Mouse (Mus musculus): ENCODE measurements around the gene Gm20521. TPM values are rescaled to one million over a fixed set of nuclear protein-coding genes. Genes with fewer than 3 reads are reported as not detected.
A peak's percentile ranks its signal among the peaks of the same experiment; 100 is the strongest.

Gm20521 gene
- total RNA-seq, 2 experiments from 2014 or later, result 1.0 to 9.4 TPM

DNA sequence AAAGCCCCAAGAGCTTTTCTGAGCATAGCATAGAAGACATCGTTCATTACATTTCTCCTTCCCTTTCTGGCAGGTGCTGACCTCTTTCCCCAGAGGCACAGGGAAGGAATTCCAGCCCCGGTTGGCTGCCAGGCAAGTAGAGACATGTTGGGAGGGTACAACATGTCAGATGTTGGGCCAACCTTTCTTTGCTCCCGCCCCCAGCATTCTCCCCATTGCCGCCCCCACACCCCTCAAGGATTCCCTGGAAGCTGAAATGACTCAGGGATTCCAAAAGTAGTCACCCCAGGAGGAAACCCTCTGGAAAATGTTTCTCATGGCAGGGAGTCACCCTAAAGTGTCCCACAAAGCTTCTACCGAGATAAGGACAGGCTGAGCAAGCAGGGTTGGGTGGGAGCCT, 46.6 kb downstream of the Gm20521 start:
- Histone ChIP-seq H3K27ac (no peak overlapping the region), H3K4me3 (no peak overlapping the region)
- no peak for DNase-seq (ENCODE audit: low spot score in 2 of 2)
- no peak for TF ChIP-seq CTCF (conservative IDR thresholded peaks at IDR 0.05)

DNA sequence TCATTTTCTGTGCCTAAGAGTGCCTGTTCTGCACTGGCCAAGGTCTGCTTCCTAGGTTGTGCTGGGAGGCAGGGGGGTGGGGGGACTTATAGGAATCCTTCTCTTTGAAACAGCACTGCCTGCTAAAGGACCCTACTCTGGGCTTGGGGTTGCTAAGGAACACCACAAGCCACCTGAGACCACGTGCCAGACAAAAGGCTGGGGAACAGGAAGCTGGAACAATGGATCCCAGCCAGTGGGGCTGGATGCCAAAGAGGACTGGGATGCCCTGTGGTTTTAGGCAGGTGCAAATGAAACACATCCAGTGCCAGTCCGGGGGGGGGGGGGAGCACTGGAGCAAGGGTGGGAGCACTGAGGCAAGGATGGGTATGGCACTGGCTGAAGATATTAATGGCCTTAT, 47.2 kb downstream of the Gm20521 start:
- H3K27ac ChIP-seq, result no peak overlapping the region
- no peak for DNase-seq (ENCODE audit: low spot score in 2 of 2)
- TF ChIP-seq CTCF (conservative IDR thresholded peaks at IDR 0.05), result no peak
- H3K4me3 ChIP-seq, result no peak overlapping the region

DNA sequence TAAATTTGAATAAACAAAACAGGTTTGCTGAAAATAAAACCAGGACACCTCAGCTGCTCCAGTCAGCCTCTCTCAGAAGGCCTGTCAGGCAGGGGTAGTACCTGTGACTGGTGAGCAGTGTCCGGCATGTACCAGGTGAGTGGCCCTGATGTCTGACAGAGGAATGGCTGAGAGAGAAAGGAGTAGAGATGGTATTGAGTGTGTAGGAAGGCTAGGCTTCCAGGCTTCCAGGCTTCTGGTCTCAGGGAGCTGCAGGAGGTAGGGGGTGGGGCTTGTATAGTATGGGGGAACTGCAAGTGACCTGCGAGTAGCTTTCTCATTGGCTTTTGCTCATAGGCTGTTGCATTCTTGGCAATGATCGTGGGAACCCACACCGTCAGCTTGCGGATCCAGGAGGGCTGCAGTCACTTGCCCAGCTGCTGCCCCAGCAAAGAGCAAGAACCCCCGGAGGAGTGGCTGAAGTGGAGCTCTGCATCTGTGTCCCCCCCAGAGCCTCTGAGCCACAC, 49.5 kb downstream of the Gm20521 start, which contains the start of gene Il25:
Gene Il25 (plus strand): TSS at position 51 of the 506 bp plus-strand sequence.
- Histone ChIP-seq H3K4me3 (no peak within 1 kb of the TSS), H3K27ac (no peak within 1 kb of the TSS)
- DNase-seq (ENCODE audit: low spot score in 2 of 2), result no peak
- no peak for TF ChIP-seq CTCF (conservative IDR thresholded peaks at IDR 0.05)

DNA sequence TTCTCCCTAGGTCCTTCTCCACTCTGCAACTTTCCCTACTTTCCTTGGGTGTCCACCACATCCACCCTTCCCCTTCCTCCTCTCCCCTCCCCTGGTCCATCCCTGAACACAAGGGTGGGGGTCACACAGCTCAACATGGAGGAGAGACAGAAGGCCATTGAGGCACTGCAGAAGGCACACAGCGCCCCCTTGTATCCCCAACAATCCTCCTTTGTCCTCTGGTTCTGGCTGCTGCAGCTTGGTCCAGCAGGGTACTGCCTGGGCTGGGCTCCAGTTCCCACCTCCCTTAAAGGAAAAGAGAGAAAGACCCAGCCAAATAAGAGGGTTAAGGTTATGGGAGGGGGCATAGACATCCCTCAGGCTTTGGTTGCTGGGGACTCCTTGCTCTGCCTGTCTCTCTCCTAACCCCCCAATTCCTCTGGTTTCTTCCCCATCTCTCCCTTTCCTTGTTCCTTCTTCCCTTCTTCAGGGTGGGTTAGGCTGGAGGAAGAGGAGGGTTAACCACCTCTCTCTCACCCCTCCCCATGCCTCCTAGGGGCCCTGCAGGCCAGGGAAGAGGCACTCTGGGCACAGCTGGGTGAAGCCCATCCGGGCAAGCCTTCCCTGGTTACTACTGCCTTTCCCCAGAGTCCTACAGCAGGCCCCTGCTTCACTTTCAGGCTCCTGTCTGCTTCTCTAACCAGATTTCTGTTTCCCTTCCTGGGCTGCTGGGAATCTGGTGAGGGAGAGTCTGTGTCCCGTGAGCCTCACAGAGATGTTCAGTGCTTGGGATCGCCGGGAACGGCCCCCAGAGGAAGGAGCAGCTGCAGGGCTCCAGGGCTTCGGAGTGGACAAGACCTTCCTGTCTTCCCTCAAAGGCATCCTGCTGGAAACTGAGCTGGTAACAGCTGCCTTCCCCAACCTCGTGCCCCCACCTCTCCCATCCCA, 52.9 kb downstream of the Gm20521 start, which contains the start of gene Cmtm5:
Gene Cmtm5 (plus strand): TSS at position 358 of the 927 bp plus-strand sequence.
- DNase-seq (ENCODE audit: low spot score in 2 of 2), result peak; percentile 64 to 88
- TF ChIP-seq CTCF (conservative IDR thresholded peaks at IDR 0.05), result peak; percentile 64
- peak within 1 kb of the TSS; percentile 53 for H3K4me3 ChIP-seq
- peak within 1 kb of the TSS; percentile 95 for H3K27ac ChIP-seq

DNA sequence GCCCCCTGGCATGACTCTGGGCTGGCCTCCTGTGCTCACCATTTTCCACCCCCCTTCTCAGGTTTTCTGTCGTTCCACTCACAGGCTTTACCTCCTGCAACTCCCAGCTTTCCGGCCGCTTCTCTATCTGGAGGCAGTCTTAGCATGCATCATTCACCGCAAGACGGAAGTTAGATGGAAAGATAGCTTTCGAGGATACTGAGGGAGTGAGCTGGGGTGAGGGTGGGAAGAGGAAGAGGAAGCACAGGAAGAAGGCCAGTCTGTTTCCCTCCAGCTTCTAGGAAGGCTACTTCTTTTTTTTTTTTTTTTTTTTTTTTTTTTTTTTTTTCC, 53.6 kb downstream of the Gm20521 start:
- peak overlapping the region; percentile 53 for H3K4me3 ChIP-seq
- no peak for TF ChIP-seq CTCF (conservative IDR thresholded peaks at IDR 0.05)
- DNase-seq (ENCODE audit: low spot score in 2 of 2), result no peak
- H3K27ac ChIP-seq, result peak overlapping the region; percentile 95

DNA sequence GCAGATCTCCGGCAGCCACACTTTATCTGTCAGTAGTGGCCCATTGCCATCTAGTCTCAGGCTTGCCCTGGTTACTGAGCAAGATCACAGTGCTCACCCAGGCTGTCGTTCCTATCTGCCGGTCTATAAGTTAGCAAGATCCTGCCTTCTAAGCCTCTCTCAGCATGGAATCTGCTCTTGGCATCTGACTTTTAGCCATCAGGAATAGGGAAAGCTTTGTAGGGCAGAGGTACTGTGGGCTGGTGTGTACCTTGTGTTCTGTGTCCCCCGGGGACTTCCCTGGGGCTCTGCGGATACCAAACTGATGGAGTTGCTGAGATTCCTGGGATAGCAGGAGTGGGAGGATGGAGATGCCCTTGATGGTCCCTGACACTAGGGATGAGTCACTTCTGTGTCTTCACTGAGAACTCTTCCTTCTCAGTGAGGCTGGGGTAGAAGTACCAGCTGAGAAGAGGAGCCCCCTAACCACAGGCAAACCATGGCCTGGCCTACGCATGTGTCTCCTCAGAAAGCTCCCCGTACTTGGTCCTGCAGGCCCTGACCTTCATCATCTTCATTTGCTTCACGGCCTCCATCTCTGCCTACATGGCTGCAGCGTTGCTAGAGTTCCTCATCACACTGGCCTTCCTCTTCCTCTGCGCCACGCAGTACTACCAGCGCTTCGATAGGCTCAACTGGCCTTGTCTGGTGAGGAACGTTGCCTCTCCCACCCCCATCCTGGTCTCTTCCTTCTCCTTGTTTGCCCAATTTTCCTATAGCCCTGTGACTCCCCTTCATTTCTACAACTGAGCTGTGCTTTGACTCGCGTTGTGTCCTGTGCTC, 54.3 kb downstream of the Gm20521 start:
- peak overlapping the region; percentile 51 for H3K4me3 ChIP-seq
- no peak for TF ChIP-seq CTCF (conservative IDR thresholded peaks at IDR 0.05)
- H3K27ac ChIP-seq, result peak overlapping the region; percentile 80
- DNase-seq (ENCODE audit: low spot score in 2 of 2), result no peak

DNA sequence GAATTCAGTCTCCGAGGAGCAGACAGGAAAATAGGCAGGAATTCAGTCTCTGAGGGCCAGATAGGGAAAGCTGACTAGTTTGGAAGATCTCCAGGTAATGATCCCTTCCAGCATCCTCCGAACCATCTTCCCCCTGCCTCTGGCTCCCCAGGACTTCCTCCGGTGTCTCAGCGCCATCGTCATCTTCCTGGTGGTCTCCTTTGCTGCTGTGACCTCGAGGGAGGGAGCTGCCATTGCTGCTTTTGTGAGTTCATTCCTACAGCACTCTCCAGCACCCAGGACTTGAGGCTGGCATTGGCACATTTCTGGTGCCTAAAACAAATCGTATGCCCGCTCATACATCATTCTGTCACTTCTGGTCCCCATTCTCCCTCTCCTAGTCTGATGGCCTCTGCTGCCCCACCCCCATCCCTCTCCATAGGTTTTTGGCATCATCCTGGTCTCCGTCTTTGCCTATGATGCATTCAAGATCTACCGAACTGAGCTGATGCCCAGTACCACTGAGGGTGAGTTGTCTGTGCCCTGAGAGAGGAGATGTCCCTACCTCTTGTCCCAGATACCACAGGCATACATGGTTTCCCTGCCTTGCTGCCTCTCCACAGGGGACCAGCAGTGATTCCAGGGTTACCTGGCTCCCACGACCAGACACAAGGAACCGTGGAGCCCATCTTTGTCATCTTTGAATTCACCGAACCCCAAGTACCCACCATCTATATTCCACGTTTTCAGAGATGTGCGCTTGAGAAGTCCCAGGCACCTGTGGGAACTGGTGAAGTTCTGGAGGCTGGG, 55.4 kb downstream of the Gm20521 start:
- H3K27ac ChIP-seq, result peak overlapping the region; percentile 80; the same call in 1 of the 2 replicates
- no peak overlapping the region; the same call in 1 of the 2 replicates for H3K4me3 ChIP-seq
- no peak for DNase-seq (ENCODE audit: low spot score in 2 of 2)
- no peak for TF ChIP-seq CTCF (conservative IDR thresholded peaks at IDR 0.05)

DNA sequence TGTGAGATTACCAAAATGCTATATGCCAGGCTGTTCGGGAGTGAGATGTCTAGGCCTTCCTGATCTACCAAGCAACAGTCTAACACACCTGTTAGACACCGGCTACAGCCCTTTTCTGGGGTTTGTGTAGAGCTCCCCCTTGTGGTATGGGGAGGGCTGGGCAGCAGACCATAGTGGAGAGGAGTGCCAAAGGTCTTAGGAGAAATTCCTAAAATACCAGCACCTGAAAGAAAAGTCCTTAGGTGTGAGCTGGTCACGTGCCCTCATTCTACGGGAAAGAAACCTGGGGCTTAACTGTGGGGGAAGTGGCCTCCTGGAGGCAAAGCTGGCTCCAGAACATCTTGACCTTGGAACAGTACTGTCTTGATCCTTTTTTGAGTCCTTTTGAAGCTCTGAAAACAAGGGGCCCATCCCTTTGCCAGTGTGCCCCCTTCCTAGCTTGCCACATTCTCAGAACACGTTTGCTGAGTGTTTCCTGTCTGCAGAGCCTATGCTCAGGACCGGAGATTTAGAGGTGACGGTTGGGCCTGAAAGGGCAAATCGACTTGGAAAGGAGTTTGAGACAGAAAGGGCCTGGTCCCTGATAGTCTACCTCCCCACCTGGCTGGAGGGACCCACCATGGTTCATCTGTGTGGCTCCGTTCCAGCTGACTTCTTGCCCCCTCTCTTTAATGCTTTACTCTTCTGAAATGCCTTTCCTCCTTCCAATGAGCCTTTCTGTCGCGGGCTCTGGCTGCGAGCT, 56.4 kb downstream of the Gm20521 start:
- peak; percentile 54 to 77 for DNase-seq (ENCODE audit: low spot score in 2 of 2)
- TF ChIP-seq CTCF (conservative IDR thresholded peaks at IDR 0.05), result peak; percentile 94
- H3K4me3 ChIP-seq, result no peak overlapping the region
- H3K27ac ChIP-seq, result no peak overlapping the region

DNA sequence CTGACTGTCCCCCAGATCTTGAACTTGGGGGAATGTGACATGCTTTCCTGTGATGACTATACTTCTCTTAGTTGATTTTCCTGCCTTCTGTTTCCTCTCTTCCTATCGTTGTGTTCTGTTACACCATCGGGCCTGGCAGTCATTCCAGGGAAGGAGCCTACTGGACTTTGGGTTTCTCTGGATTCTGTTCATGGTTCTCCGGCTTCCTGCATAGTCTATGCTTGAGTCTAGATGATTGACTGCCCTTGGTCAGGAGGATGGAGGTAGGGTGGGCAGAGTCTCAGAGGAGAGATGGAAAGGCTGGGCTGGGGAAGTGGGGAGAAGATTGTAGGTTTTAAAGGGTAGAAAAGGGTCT, 56.9 kb downstream of the Gm20521 start:
- H3K4me3 ChIP-seq, result no peak overlapping the region

DNA sequence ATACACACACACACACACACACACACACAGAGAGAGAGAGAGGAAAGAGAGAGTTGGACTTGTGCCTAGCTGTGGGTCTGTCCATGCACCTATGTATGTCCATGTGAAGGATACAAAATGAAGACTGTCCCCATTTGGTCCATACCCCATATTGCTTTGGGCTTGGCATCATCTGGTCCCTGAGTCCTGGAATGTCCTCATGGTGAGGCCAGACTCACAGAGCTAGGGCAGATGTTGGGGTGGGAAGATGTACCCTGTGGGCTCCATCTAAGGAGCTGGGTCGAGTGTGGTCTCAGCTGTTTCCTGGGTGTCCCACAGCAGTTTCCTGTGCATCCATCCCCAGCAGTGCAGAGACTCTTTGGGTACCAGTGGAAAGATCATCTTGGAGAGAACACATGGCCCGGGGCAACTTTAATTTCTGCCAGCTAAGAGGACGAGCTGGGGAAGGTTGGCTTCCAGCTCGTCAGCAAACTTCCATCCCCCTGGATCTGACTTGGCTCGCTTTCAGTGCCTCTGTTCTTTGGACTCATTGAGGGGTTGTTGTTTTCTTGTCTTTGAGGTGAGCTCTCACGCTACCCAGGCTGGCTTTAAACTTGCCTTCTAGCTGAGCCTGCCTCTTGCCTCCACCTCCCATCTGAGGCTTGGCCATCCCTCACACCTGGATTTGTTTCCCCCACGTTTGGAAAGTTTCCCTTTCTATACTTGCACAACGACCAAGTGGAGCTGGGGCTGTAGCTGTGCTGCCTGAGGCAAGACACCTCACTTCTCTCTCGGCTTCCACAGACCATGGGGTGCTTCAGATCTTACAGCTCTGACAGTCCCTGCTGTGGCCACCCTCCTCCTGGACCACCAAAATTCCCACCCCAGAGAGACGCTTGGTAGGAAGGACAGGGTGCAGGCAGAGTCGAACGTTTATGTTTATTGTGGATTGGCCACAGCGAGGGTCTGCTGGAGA, 58.1 kb downstream of the Gm20521 start:
- DNase-seq (ENCODE audit: low spot score in 2 of 2), result no peak
- Histone ChIP-seq H3K4me3 (no peak overlapping the region), H3K27ac (no peak overlapping the region)
- no peak for TF ChIP-seq CTCF (conservative IDR thresholded peaks at IDR 0.05)

More for the DNA sequence above, 56.9 kb downstream of the Gm20521 start:
- TF ChIP-seq CTCF (conservative IDR thresholded peaks at IDR 0.05), result no peak
- no peak overlapping the region for H3K27ac ChIP-seq
- DNase-seq (ENCODE audit: low spot score in 2 of 2), result no peak

DNA sequence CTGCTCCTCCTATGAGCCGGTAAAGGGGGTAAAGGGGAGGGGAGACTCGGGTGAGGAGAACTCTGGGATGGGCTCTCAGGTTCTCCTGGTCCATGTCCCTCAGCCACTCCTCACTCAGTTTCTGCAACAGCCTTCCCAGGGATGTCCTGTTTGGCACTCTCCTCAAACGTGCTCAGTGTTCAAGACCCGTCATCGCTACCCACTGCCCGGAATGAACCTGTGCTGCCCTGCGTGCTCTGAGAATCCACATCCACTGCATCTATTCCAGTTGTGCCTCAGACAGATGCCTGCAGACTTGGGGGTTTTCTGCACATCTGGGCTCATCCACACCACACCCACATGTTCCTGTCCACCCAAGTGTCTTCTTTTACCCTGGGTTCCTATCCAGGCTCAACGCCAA, 59.2 kb downstream of the Gm20521 start:
- no peak for TF ChIP-seq CTCF (conservative IDR thresholded peaks at IDR 0.05)
- Histone ChIP-seq H3K27ac (no peak overlapping the region), H3K4me3 (no peak overlapping the region)
- DNase-seq (ENCODE audit: low spot score in 2 of 2), result no peak

Measured in layer of hippocampus, adult 2 months (tissue).